Mouse (Mus musculus) spleen, adult 18-20 months (tissue): Measurements from ENCODE around the gene Ganc.
A peak's percentile ranks its signal among the peaks of the same experiment; 100 is the strongest.

Experiments
- DNase-seq, 2 experiments: peaks; one replicate each; pipeline ENCODE4 v3.0.0; 2022; ENCODE audit warnings: mixed read lengths in 2 of 2

Gene Ganc

GRCm38 (mm10) chr2:120452600-120452999 is 48.9 kb downstream of the Ganc start:
- no peak for DNase-seq

- DNase-seq = no peak
These were observed 51.3 kb downstream of the Ganc start for GRCm38 (mm10) chr2:120454987-120455386.

GRCm38 (mm10) chr2:120455719-120456118 is 52.0 kb downstream of the Ganc start, which contains the start of gene Capn3:
Gene Capn3 (plus strand): TSS chr2:120456019.
- no peak for DNase-seq

GRCm38 (mm10) chr2:120460216-120460615 is 56.5 kb downstream of the Ganc start:
- DNase-seq = no peak

GRCm38 (mm10) chr2:120463328-120463727 is 59.6 kb downstream of the Ganc start:
- DNase-seq = no peak

GRCm38 (mm10) chr2:120464091-120464490 is 60.4 kb downstream of the Ganc start:
- DNase-seq = no peak

- DNase-seq = no peak
These were observed 61.2 kb downstream of the Ganc start for GRCm38 (mm10) chr2:120464732-120465396.

GRCm38 (mm10) chr2:120465397-120465785 is 61.7 kb downstream of the Ganc start:
- DNase-seq = no peak

- no peak for DNase-seq
These were observed 64.3 kb downstream of the Ganc start for GRCm38 (mm10) chr2:120468011-120468410.

GRCm38 (mm10) chr2:120469220-120469619 is 65.5 kb downstream of the Ganc start:
- no peak for DNase-seq

- DNase-seq = no peak
These were observed 66.0 kb downstream of the Ganc start for GRCm38 (mm10) chr2:120469715-120470114.

GRCm38 (mm10) chr2:120470856-120471255 is 67.2 kb downstream of the Ganc start:
- no peak for DNase-seq

GRCm38 (mm10) chr2:120476277-120477087 is 72.8 kb downstream of the Ganc start:
- DNase-seq = no peak

GRCm38 (mm10) chr2:120478600-120478999 is 74.9 kb downstream of the Ganc start:
- peak; percentile 49 to 77 for DNase-seq

- no peak for DNase-seq
These were observed 78.2 kb downstream of the Ganc start for GRCm38 (mm10) chr2:120481921-120482320.

- DNase-seq = no peak
These were observed 79.1 kb downstream of the Ganc start for GRCm38 (mm10) chr2:120482506-120483389.

GRCm38 (mm10) chr2:120484241-120484640 is 80.5 kb downstream of the Ganc start:
- no peak for DNase-seq

GRCm38 (mm10) chr2:120493254-120493653 is 89.6 kb downstream of the Ganc start:
- DNase-seq = no peak

- no peak for DNase-seq
These were observed 92.8 kb downstream of the Ganc start for GRCm38 (mm10) chr2:120496511-120496910.

- peak; percentile 12 to 20 for DNase-seq
These were observed 96.3 kb downstream of the Ganc start for GRCm38 (mm10) chr2:120499971-120500471.

GRCm38 (mm10) chr2:120501136-120501918 is 97.6 kb downstream of the Ganc start:
- DNase-seq = no peak
